Mouse (Mus musculus): ENCODE data around the gene Olfr410.

The Olfr410 gene

DNA sequence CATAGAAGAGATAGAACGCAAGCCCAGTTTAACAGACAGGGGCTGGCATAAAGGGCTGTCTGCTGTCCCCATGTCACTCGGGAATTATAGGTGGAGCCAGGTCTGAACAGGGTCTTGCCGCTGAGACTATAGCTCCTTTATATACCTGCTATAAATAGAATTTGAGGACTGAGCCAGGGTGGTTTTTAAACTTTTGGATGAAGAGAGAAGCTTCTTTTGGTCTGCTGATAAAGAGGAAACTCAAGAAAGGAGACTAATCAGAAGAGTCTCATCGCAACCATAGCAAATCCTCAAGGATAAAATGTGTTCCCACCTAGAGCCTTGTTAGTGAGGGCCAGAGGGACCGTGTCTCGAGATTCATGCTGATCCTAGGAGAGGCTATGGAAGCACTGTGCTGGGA, at the start of gene Olfr410:
Gene Olfr410, minus strand, starts transcription at position 101 of the 400 bp plus-strand sequence.
- no peak for DNase-seq (ENCODE audit: low read depth, low spot score)

- no peak for DNase-seq (ENCODE audit: low read depth, low spot score)
Observed at GRCm38 (mm10) chr11:74387203-74387602, 49.4 kb upstream of the Olfr410 start.

DNA sequence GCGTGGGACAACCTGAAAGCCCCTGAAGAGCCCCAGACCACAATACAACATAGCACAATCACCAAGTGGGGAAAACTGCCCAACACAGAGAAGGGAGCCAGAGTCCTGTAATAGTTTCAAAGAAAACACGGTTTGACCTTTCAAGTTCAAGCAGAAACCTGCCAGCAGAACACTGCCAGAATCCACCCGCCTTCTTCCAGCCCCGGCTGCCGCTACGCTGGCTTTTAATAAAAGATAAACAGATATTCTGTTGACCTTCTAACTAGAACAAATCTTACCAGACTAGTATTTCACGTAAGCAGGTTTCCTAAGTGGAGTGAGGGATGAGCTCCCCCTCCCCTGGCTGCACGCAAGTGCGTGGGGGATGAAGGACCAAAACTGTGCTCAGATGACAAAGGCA, 47.8 kb upstream of the Olfr410 start:
- DNase-seq (ENCODE audit: low read depth, low spot score): no peak

DNA sequence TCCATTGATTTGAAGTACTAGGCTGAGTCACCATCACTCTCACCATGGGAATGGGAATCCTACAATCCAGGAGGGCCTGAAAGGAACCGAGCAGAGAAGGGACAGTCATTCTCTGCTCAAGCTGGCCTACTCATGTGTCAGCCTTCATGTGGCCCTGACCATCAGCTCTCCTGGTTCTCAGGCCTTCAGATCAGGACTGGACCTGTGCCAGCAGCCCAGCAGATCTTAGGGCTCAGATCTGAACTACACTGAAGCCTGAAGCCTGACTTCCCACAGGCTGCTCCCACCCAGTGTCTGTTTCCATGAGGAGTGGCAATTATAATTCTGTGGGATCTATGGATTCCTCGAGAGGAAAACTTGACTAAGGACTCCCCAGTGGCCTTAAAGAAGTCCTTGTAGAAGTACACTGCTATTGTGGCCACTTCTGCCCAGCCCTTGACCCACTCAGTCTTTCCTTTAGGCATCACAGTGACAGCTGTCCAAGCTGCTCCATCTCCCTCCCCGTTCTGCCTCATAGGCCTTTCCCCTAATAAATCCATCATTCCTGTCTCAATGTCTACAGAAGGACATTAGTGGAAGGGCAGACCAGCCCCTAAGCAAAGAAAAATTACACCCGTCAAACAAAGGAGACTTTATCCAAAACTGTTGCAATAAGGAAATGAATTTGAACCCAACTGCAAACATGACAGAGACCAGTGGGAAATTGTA, 41.5 kb upstream of the Olfr410 start:
- no peak for DNase-seq (ENCODE audit: low read depth, low spot score)

GRCm38 (mm10) chr11:74376847-74377246, 39.0 kb upstream of the Olfr410 start:
- DNase-seq (ENCODE audit: low read depth, low spot score): peak; percentile 90

GRCm38 (mm10) chr11:74371393-74372100, 33.7 kb upstream of the Olfr410 start:
- peak; percentile 79 for DNase-seq (ENCODE audit: low read depth, low spot score)

- no peak for DNase-seq (ENCODE audit: low read depth, low spot score)
Observed at GRCm38 (mm10) chr11:74361769-74362168, 23.9 kb upstream of the Olfr410 start, which contains the start of gene Olfr412. TSS of gene Olfr412 (plus strand) at chr11:74362069.

- DNase-seq (ENCODE audit: low read depth, low spot score): no peak
Observed at GRCm38 (mm10) chr11:74352550-74352949, 14.7 kb upstream of the Olfr410 start, which contains the start of gene Olfr411. TSS of gene Olfr411 (minus strand) at chr11:74352650.

DNA sequence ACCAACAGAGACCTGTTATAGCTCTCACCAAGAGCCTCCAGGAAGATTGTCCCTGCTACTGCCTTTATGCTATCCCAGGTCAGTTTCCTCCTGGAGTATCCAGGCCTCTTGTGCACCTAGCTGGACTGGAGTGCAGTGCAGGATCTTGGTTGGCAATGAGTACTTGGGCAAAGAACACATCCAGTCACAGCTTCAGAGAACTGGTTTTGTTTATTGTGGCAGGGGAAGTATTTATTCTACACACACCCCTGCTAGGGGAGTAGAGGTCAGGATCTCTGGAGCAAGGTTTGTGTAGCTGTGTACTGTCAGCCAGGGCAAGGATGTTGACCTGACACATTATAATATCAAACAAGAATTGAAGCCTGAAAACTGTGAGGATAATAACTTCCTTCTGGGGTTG, 9.1 kb downstream of the Olfr410 start:
- no peak for DNase-seq (ENCODE audit: low read depth, low spot score)

DNA sequence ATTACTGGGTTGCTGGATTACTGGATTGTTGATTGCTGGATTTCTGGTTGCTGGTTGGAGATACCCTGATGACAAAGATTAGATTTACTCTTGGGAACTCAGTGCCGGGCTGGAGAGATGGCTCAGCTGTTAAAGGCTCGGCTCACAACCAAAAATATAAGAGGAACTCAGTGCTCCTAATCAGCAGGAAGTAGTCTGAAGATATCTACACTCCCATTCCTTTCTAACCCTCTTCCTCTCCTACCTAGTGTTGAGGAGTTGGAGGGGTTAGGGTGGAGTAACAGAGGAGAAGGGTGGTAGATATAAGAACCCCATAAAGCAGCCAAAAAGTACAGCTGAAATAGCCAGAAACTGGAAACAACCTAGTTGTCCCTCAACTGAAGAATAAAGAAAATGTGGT, 11.8 kb downstream of the Olfr410 start:
- DNase-seq (ENCODE audit: low read depth, low spot score): no peak

DNA sequence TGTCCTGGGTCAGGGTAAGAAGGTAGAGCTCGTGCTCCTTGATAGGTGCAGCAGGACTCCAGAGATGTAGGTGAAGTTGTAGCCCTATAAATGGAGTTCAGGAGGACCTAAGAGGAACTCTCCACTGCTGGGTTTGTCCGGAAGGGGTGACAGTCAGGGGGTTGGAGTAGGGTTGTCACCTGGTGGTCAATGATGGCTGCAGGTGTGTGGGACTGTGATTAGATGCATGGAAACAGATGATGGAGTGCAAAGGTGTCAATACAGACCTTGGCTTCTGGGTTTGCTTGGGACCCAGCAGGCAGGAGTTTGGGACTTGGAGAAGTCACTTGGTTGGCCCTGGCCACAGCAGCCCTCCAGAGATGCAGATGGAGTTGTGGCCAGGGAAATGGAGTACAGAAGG, 50.6 kb downstream of the Olfr410 start:
- DNase-seq (ENCODE audit: low read depth, low spot score): no peak

GRCm38 (mm10) chr11:74283436-74283835, 54.4 kb downstream of the Olfr410 start, which contains the start of gene Olfr59:
TSS of gene Olfr59 (plus strand) at chr11:74283736.
- DNase-seq (ENCODE audit: low read depth, low spot score): no peak
